Mouse (Mus musculus) heart, postnatal 14 days (tissue): ENCODE data around the gene Map3k1. TPM values are rescaled to one million over a fixed set of nuclear protein-coding genes. Genes with fewer than 3 reads are reported as not detected.

Experiments used
- DNase-seq, 2 experiments: peaks; one replicate each; pipeline ENCODE4 v3.0.0; 2021 to 2022
- intact Hi-C: fragments of 180-260 bp; cut with DNase I; formaldehyde crosslinking; loops from one replicate; pipeline ENCODE4 v1.15.1; 2025
- long read RNA-seq, 2 experiments: library from polyadenylated mRNA; stranded (forward); transcript quantifications; one replicate each; pipeline ENCODE4 v2.0.0; 2021
- total RNA-seq, 2 experiments: library from RNA; stranded (reverse); gene quantifications; 2 replicates each; pipeline ENCODE4 v1.2.3; 2021

The Map3k1 gene
- total RNA-seq = 10 to 100 TPM; 27.8 to 30.0 TPM
- long read RNA-seq, experiment 1, full-length matches to known transcripts = 1 of 2 reads
- long read RNA-seq, experiment 1, partial matches to known transcripts = 0 of 2 reads
- long read RNA-seq, experiment 1, other reads (novel, unspliced or antisense) = 1 of 2 reads
- long read RNA-seq, experiment 2, partial matches to known transcripts = 2 of 2 reads
- long read RNA-seq, experiment 2, other reads (novel, unspliced or antisense) = 0 of 2 reads

DNA sequence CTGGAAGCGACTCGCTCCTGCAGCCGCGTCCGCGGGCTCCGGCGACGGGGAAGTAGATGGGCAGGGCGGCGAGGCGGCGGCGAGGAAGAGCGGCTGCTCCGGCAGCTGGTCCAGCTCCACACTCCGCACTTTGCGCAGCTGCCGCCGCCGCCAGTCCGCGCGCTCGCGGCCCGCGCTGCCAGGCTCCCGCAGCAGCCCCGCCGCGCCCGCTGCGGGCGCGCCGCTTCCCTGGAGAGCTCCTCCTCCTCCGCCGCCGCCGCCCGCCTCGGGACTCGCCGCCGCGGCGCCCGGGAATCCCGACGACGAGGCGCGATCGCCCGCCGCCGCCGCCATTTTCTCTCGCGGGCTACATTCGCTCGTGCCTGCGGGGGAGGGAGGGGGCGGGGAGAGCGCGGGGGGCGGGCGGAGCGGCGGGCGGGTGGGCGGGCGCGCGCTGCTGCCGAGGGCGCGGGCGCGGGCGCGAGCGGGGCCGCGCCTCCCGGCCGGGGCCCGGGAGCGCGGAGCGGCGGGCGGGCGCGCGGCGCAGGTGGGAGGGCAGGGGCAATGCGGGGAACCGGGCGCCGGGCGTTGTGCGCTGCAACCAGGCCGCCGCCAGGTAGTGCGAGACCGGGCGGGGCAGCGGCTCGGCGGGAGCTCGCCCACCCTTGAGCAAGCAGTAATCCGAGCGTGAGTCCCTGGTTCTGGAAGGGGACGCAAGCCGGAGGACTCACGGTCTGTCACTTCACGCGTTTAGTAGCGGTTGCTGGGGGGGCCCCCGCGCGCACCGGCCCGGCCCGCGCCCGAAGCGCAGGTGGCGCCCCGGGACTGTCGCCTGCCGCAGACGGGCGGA, at the start of gene Map3k1:
Gene Map3k1 (minus strand): TSS at position 357 of the 829 bp plus-strand sequence.
- intact Hi-C loops = loop anchor here (2.0 to 5.0 kb wide), 3 partner anchors 146 to 388 kb away; no protein-coding TSS in a partner anchor

DNA sequence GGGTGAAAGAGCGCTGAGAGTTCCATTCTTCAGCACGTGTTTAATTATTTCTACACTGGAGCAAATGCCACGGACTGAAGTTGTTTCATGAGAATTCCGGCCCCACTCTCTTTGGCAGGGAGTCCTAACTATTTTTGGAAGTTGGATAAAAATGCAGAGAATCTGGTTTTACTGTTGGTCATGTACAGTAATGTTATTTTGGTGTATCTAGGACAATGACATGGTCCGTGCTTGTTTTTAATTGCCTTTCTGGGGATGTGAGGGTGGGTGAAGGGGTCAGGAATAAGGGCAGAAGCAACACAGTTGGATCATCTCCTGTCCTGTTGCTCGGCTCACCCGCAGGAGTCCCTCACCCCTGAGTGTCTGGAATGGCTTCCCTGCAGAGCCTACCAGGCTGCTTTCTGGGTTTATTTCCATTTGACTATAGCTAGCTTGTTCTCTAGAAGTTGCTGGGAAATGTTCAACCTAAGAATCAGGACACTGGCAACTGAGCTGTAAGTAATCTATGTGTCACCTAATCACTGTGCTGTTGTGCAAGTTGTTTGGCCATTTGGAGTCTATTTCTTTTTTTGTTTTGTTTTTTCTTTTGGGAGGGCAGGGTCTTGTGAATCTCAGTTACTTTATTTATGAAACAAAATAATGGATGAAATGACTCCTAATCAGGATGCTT, 48.1 kb upstream of the Map3k1 start:
- intact Hi-C loops = no loop called here
- no peak for DNase-seq

More for the DNA sequence above, at the start of gene Map3k1:
- peak; percentile 76 to 82 for DNase-seq

DNA sequence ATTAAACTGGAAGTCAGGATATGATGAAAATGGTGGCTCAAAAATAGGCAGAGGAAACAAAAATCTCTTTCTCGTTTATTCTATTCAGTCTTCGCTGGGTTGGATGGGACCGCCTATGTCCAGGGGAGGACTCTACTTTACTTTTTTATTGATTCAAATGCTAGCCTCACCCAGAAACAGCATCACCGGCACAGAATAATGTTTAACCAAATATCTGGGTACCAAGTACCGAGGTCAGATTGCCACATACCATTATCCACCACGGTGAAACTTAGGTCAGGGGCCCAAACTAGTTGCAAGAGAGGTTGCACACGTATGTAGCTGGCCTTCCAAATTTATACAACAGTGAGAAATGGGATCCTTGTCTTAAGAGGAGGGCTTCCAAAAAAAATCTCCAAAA, 47.4 kb upstream of the Map3k1 start:
- intact Hi-C loops = no loop called here
- no peak for DNase-seq

DNA sequence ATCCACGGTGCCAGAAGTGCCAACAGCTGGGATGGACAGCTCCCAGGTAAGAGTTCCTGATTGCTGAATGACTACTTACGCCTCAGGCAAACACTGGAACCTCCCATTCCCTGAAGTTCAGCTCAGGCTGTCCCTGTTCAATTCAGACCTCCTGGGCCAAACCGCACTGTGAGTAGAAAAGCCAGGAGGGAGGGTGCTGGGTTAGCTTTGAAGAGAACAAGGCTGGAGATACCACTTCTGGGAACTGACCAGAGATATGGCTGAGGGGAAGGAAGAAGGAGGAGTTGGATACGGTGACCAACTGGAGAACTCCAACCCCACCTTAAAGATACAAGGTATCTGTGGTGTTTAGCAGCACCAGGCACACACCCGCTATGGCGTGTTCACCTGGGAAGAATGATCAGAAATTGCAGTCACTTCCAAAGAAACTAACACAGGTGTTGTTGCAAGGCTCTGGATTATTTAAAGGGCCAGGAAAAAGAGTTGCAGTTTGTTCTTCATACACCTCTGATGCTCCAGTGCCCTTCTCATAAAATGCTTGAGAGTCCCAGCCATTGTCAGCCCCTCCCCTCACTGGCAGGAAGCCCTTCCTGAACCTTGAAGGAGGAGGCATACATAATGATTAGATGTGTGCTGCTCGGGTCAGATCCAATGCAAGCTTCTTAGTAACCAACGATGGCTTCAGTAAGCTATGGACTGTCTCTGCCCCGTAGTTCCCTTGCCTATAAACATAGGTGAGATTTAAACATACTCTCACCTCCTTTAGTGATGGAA, 43.8 kb upstream of the Map3k1 start:
- intact Hi-C loops = no loop called here
- DNase-seq = no peak

DNA sequence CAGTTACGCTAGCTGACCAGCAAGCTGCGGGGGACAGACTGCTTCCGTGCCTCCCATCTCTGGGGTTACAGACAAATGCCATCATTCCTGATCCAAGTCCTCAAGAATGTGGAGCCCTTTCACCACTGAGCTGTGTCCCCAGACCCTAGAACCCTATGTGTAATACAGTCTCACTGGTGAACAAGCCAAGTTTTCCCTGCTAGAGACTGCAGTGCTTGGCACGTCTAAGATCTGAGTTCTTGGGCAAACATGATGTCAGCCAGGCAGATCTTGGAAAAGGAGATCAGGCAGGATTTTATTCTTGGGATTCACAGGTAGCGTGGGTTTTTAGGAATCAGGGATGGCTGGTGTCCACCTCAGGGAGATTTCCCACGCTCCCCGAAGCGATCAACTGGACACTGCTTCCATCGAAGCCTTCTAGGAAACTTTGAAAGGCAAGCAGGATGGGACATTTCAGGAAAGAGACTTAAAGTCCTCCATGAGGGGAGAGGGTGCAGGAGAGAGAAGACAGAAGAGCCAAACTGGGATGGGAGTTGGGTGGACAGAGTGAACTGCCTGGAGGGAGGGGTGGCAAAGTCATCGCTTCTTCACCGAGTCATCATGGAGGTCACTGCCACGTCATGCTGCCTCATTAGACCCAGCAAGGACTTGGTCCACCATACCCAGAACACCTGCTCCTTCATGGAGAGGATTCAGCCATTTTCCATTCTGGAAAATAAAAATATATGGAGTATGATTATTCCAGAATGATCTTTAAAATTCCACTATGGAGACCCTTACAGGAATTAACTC, 41.4 kb upstream of the Map3k1 start:
- intact Hi-C loops = no loop called here
- no peak for DNase-seq

DNA sequence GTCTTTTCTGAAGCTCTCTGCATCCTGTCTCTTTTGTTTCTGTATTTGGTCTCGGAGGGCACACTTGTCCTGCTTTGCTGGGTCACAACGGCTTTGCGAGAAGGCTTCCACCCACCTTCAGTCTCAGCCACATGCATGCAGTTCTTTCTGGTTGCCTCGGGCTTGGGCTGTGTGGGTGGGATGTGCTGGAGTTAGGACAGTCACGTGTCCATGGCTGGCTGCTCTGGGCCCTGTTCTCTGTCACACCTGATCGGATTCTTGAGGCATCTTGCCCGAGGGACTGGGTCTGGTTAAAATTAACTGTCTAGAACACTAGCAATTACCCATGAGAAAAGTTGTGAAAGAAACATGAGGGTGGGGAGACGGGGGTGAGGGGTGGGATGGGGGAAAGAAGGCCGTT, 36.7 kb upstream of the Map3k1 start:
- intact Hi-C loops = no loop called here
- DNase-seq = no peak

DNA sequence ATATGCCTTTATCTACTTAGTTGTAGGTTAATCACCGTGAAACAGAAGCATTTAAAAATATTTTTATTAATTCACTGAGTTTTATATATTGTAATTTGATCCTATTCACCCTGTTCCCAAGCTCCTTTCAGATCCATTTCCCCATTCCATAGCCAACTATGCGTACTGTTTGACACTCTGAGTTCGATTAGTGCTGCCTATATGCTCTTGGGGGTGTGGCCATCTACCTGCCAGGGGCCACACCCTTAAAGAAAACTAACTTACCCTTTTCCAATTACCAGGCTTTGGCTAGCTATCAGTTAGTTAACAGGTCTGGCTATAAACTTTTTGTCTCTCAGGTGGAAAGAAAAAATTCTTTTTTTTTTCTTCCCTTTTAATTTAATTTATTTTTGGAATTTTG, 35.5 kb upstream of the Map3k1 start:
- intact Hi-C loops = no loop called here
- DNase-seq = no peak

DNA sequence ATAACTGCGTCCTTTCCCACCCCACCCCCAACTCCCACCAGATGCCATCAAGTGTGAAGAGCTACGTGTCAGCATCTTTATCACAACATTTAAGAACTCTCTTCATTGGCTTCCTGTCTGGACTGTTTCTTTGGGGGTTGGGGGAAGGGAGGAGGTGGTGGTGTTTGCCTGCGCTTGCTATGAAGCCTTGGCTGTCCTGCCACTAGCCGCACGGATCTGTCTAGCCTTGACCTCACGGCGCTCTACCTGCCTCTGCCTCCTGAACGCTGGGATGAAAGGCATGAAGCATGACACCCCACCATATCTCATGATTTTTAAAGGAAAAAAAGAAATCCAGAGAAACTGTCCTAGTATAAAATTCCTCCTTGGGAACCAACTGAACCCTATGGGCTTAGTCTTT, 27.0 kb upstream of the Map3k1 start:
- intact Hi-C loops = no loop called here
- DNase-seq = no peak

DNA sequence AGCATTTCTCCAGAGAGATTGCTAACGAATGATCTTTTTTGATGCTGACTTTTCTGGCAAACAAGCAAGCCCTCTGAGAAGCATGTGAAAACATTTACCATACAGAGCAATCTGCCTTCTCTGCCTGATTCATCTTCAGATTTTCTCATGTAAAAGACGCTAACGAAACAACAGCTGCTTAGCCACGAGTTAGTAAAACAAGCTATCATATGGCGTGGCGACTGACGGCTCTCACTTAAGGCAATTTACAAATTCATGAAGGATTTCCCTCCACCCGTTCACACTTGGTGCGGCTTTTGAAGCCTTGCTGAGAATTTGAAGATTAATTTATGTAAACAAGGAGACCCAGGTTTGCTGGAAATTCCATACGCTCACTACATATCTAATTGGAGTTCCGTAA, 25.8 kb upstream of the Map3k1 start:
- no peak for DNase-seq
- intact Hi-C loops = no loop called here

DNA sequence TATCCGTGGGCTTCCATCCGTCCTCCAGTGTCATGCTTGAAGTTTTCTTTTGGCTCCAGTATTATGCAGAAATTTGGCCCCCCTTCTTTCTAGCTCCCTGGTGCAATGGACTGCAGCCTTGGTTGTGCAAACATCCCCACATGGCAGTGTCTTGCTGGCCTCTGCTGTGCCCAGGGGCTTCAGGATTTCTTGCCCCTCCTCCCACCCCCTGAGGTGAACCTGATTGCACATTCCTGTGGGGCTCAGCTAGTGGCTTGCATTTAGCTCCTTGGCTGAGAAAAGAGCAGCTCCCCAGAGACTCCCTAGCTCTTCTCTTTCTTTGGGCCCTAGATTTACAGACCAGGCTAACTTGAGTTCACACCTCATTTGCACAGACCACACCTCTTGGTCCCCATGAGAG, 20.7 kb upstream of the Map3k1 start:
- intact Hi-C loops = no loop called here
- no peak for DNase-seq

DNA sequence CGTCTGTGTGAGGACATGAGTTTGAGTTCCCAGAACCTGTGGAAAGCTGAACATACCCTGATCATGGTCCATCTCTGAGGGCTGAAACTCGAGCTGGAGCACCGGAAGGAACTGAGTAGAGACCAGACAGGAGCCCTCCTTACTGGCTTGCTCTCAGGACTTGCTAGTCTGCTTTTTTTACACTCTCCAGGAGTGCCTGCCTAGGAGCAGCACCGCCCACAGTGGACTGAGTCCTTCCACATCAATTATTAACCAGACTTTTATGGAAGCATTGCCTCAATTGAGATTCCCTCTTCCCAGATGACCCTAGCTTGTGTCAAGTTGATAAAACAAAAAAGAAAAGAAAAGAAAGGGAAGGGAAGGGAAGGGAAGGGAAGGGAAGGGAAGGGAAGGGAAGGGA, 18.7 kb upstream of the Map3k1 start:
- intact Hi-C loops = no loop called here
- DNase-seq = no peak

DNA sequence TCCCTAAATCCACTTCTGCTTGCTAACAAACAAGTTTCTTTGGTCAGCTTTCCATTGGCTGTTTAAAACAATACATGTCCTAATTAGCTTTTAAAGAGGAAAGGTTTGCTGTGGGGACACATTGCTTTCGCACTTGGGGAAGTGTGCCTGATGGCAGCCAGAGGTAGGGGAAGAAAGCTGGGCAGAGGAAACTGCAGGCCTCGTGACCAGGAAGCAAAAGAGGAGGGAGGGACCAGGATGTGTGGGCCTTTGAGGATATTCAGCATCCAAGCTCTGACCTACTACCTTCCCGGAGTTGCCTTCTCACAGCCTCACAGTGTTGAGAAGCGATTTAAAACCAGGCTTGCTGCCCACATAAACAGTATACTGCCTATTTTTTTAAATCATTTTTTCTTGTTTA, 15.4 kb upstream of the Map3k1 start:
- DNase-seq = no peak
- intact Hi-C loops = no loop called here

DNA sequence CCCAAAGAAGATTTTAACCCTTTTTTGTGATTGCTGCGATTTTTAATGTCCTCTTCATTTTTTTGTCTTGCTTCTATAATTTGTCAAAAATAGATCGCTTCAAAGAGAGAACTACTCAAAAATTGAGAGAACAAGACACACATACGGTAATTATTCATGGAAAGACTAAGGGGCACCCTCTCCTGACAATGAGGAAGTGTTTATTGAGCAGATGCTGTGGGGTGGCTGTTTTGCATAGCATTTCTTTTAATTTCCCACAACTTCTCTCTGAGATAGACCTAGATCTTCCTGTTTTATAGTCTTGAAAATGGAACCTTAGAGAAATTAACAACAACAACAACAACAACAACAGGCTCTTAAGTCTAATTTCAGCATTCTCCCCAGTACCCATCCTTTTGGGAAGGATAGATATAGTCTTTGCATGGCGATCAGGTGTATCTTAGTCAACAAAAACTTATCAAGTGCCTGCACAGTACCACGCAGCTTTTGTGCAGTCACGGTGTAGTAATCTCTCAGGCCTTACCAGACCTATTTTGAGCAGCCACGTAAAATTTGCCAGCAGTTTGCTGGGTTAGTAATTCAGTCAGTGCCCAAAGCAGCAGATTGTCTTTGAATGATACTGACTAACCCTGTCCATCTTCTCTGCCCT, 13.1 kb upstream of the Map3k1 start:
- intact Hi-C loops = no loop called here

DNA sequence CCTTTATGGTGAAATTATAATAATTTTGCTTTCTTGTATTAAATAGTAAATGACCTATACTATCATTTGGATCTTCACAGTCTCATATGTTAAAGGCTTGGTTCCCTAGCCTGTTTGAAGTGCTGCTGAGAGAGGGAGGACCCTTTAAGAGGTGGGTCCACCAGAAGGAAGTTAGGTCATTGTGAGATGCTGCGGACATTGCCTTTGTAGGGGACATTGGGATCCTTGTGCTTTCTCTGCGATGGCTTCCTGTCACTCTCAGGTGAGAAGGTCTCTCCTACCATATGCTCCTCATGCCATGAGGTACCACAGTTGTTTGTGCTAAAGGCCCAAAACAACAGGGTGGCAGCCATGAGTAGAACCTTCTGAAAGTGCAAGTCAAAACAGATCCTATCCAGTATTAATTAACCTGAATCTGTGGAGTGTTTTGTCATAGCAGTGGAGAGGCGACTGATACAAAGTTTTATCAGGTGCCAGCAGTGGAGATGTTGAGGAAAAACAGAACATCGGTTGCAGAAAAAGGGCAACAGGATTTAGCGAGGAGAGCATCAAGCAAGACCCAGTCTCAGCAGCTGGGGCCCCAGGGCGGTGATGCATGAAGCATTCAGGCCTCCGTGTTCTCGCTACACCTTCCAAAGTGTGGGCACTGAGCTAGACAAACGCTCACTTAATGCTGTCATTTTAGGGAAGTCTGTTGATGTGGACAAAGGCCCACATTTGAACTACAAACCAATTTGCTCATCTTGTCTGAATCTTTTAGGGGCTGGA, 11.0 kb upstream of the Map3k1 start:
- DNase-seq = no peak
- intact Hi-C loops = no loop called here

More for the DNA sequence above, 13.1 kb upstream of the Map3k1 start:
- DNase-seq = no peak

DNA sequence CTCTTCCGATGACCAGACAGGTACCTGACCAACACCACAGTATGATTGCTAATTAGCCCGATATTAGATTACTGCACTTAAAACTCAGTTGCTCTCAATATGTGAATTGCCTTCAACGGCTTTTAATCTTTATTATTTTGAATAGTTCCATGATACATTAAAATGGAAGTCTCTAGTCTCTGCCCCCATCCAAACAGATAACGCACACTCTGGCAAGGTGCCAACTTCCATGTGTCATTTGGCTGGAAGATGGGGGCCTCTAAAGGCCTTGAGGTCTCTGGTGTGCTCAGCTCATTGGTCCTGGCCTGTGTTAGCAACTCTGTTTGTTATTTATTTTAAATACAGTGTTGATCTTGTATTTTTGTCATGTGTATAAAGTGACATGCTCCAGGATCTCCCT, 10.3 kb upstream of the Map3k1 start:
- intact Hi-C loops = no loop called here

DNA sequence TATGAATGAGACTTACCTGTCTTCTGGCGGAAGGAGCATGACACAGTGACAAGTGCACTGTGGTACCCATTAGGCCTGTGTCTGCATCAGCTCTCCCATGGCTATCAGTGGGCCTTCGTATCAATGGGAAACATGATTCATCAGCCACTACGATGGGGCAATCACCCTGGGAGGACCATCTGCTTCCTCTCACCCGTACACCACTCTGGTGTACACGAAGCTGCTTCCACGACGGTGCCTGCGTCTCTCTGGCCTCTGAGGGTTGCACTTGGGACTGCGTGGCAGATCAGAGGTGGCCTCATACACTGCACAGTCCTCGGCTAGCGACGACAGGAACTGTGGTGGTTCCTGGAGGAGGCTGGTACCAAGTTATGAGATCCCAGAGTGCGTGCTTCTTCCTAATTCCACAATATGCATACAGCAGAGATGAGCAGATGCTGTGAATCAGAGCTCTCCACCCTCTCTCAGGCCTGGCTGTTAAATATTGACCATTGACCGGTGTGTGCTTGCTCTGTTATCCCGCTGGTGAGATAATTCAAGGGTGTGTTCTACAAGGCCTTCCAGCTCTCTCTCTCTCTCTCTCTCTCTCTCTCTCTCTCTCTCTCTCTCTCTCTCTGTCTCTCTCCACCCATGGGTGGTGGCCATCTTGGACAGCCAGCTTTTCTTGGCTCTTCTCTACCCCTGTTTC, 9.6 kb upstream of the Map3k1 start:
- DNase-seq = no peak
- intact Hi-C loops = no loop called here

More for the DNA sequence above, 10.3 kb upstream of the Map3k1 start:
- DNase-seq = no peak

DNA sequence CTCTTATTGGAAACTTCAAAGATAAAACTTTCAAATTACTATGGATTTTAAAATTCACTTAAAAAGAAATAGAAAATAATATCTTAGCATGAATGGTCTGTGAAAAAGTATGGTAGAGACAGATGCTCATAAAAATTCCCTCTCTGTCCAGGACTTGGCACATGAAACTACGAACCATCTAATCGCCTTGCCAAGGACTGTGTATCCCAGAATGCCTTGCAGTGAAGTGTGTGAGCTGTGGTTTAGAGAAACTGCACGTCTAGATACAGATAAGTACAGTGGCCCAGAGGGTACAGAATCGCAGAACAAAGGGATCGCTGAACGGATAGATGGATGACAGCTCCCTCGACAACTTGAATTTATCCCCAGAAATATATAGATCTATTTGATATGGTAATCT, 9.0 kb upstream of the Map3k1 start:
- DNase-seq = no peak
- intact Hi-C loops = no loop called here

DNA sequence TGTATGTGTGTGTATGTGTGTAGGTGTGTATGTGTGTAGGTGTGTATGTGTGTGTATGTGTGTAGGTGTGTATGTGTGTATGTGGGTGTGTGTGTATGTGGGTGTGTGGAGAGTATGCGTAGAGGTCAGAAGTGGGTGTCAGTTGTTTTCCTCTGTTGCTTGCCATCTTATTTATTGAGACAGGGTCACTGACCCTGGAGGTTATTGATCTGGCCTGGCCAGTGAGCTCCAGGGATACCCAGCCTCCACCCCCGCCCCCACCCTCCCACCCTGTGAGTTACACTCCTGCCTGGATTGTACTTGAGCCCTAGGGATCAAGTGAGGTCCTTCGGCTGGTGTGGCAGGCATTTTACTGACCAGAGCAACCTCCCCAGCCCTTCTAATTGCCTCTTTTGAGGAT, 7.6 kb upstream of the Map3k1 start:
- DNase-seq = no peak
- intact Hi-C loops = no loop called here
